Mouse (Mus musculus) liver, postnatal 0 days (tissue): ENCODE measurements around the gene Smyd3. TPM values are rescaled to one million over a fixed set of nuclear protein-coding genes. Genes with fewer than 3 reads are reported as not detected.

ENCODE experiments used
- ATAC-seq: fragments of 200-750 bp; cut with Nextera tagmentation; 2 replicates; pipeline ENCODE4 v1.8.0; 2017; ENCODE audit warnings: mild to moderate bottlenecking, moderate library complexity
- DNase-seq: peaks from one replicate; pipeline ENCODE4 v3.0.0-alpha.2; 2016
- H3K27ac ChIP-seq: fragments of 300-500 bp; sonication (generic); 2 replicates; pipeline ENCODE4 v1.5.1; 2014; ENCODE audit warnings: antibody characterized with exemption, moderate library complexity, mild to moderate bottlenecking, low read depth
- H3K27me3 ChIP-seq: fragments of 300-500 bp; sonication (generic); 2 replicates; pipeline ENCODE4 v1.6.1; 2014; ENCODE audit warnings: low read length, control low read depth, mixed read lengths; ENCODE audit not compliant: insufficient read depth
- H3K36me3 ChIP-seq: fragments of 300-500 bp; sonication (generic); replicated peaks from 2 replicates; pipeline ENCODE4 v1.6.1; 2014; ENCODE audit warnings: mild to moderate bottlenecking, control low read depth, low read length, moderate library complexity, mixed read lengths; ENCODE audit not compliant: insufficient read depth
- H3K4me1 ChIP-seq: fragments of 300-500 bp; sonication (generic); 2 replicates; pipeline ENCODE4 v1.6.1; 2014; ENCODE audit warnings: antibody characterized with exemption, mild to moderate bottlenecking, control low read depth; ENCODE audit not compliant: insufficient read depth
- H3K4me2 ChIP-seq: fragments of 300-500 bp; sonication (generic); 2 replicates; pipeline ENCODE4 v1.6.1; 2014; ENCODE audit warnings: low read depth, mild to moderate bottlenecking, low read length, moderate library complexity, mixed read lengths
- H3K4me3 ChIP-seq: fragments of 300-500 bp; sonication (generic); 2 replicates; pipeline ENCODE4 v1.5.1; 2014; ENCODE audit warnings: low read depth, low read length
- H3K9ac ChIP-seq: fragments of 300-500 bp; sonication (generic); replicated peaks from 2 replicates; pipeline ENCODE4 v1.6.1; 2014; ENCODE audit warnings: mild to moderate bottlenecking, moderate library complexity
- H3K9me3 ChIP-seq: fragments of 300-500 bp; sonication (generic); 2 replicates; pipeline ENCODE4 v1.6.1; 2016; ENCODE audit warnings: mild to moderate bottlenecking, control low read depth, low read length, mixed read lengths
- CTCF ChIP-seq: sonication (generic); IDR thresholded peaks from 2 replicates; pipeline ENCODE4 v1.5.1; 2016; ENCODE audit warnings: antibody characterized with exemption, low read depth
- EP300 ChIP-seq: IDR thresholded peaks from 2 replicates; pipeline ENCODE4 v1.6.1; 2016; ENCODE audit warnings: antibody characterized with exemption, low read depth, mild to moderate bottlenecking
- WGBS: fragments of 180-500 bp; shearing (Covaris S2); extraction: QIAGEN DNeasy Blood & Tissue Kit; methylation state at CpG from one replicate; pipeline ENCODE4 v1.1.7; 2014; ENCODE audit not compliant: insufficient replicate concordance; 5-methylcytosine and 5-hydroxymethylcytosine counted together
- polyA plus RNA-seq: library from polyadenylated mRNA; unstranded; fragments of >200 nt; fragmentation: Nextera tagmentation; extraction: Ambion mirVana; gene quantifications from 2 replicates; pipeline ENCODE4 v1.2.1, GENCODE M21; 2015

The Smyd3 gene
- polyA plus RNA-seq, 1 experiment from 2014 or later, result 5.1 TPM

DNA sequence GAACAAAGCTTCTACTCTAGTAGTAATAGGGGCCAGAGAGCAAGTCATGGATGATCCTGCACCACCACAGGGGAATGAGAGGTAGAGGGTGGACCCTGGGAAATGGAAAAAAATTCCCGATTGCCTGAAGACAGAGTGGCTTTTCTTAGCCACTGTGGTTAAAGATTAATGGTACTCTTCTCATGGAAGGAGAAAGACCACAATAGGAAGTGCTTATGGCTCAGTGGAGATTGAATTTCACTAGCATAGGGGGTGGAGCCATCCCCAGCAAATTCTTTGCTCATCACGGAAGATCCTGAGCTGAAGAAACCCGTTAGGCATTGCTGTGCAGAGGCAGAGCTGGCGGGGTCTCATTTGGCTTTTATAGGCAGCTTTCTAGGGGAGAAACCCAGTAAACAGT lies 520.0 kb downstream of the Smyd3 start:
- DNase-seq (no peak), ATAC-seq (no peak)
- Histone ChIP-seq H3K27me3 (no peaks in the 10 kb centered on the region), H3K9me3 (no peaks in the 10 kb centered on the region), H3K4me1 (no peaks in the 10 kb centered on the region), H3K27ac (no peak overlapping the region), H3K4me3 (no peak overlapping the region), H3K9ac (no peak overlapping the region), H3K36me3 (no peaks in the 10 kb centered on the region), H3K4me2 (no peak overlapping the region)
- 30% methylated on average over 4 of the region's 4 CpGs for WGBS
- TF ChIP-seq EP300 (no peak), CTCF (no peak)

DNA sequence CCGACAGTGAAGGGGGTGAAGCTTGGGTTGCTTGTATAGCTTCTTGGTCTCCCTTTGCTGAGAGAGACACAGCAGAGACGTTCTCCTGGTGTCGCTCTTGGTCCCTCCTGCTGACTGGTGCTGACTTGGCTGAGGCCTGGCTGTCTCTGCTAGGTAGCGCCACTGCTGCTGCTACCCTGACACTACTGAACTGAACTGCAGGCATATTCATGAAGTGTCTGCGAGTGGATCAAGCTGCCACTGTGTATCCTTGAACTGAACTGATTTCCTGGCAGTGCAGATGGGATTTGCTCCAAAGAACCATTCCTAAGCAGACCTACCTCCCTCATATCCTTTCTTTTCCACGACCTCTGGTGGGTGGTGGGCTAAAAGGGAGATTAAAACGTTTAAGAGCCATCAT lies 523.6 kb downstream of the Smyd3 start:
- Histone ChIP-seq H3K4me2 (no peak overlapping the region), H3K36me3 (no peaks in the 10 kb centered on the region), H3K4me3 (no peak overlapping the region), H3K9me3 (no peaks in the 10 kb centered on the region), H3K27me3 (no peaks in the 10 kb centered on the region), H3K9ac (no peak overlapping the region), H3K27ac (no peak overlapping the region), H3K4me1 (no peaks in the 10 kb centered on the region)
- TF ChIP-seq CTCF, result no peak
- no peak for TF ChIP-seq EP300
- WGBS, result 77% methylated on average over 7 of the region's 7 CpGs
- DNase-seq, result no peak
- no peak for ATAC-seq

DNA sequence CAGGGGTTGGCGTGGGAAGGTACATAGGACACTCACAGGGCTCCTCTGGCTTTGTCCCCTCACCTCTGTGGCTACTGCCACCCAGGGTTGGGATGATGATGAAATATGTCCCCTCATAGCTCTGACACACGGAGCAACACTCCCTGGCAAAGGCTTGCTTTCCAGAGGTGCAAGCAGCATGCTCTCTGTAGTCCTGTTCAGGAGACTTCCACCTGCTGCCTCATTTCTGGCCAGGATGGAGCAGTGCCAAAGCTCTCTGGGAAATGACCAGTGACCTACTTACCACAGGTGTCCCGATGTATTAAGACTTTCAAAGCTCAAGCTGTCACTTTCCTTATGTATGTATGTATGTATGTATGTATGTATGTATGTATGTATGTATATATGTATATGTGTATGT lies 525.3 kb downstream of the Smyd3 start:
- 73% methylated on average over 3 of the region's 3 CpGs for WGBS
- no peak for ATAC-seq

DNA sequence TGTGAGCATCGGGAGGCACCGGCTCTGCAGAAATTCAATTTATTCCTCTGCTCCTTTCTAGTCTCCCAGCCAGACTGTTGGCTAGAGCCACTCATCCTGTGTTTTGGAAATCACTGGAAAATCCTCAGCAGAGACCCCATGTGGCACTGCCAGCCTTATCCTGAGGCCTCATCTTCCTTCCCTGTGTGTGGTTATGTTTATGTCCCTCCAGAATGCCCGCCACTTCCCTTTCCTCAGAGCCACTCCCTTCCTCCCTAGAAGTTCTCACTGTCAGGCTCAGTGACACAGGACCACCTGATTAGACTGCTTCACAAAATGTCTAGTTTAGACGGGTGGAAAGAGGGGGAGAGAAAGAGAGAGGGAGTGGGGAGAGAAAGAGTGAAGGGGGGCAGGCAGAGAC lies 526.4 kb downstream of the Smyd3 start:
- DNase-seq (no peak), ATAC-seq (no peak)
- no peak for TF ChIP-seq CTCF
- no peak for TF ChIP-seq EP300
- 36% methylated on average over 4 of the region's 4 CpGs for WGBS
- Histone ChIP-seq H3K4me3 (no peak overlapping the region), H3K9ac (no peak overlapping the region), H3K27ac (no peak overlapping the region), H3K36me3 (no peaks in the 10 kb centered on the region), H3K9me3 (no peaks in the 10 kb centered on the region), H3K27me3 (no peaks in the 10 kb centered on the region), H3K4me1 (no peaks in the 10 kb centered on the region), H3K4me2 (no peak overlapping the region)

More for the DNA sequence above, 525.3 kb downstream of the Smyd3 start:
- H3K4me3 ChIP-seq, result no peak overlapping the region
- H3K9me3 ChIP-seq, result no peaks in the 10 kb centered on the region
- no peak for DNase-seq
- no peaks in the 10 kb centered on the region for H3K27me3 ChIP-seq
- H3K36me3 ChIP-seq, result no peaks in the 10 kb centered on the region
- no peaks in the 10 kb centered on the region for H3K4me1 ChIP-seq
- no peak for TF ChIP-seq EP300
- no peak for TF ChIP-seq CTCF
- no peak overlapping the region for H3K27ac ChIP-seq
- no peak overlapping the region for H3K4me2 ChIP-seq
- H3K9ac ChIP-seq, result no peak overlapping the region

DNA sequence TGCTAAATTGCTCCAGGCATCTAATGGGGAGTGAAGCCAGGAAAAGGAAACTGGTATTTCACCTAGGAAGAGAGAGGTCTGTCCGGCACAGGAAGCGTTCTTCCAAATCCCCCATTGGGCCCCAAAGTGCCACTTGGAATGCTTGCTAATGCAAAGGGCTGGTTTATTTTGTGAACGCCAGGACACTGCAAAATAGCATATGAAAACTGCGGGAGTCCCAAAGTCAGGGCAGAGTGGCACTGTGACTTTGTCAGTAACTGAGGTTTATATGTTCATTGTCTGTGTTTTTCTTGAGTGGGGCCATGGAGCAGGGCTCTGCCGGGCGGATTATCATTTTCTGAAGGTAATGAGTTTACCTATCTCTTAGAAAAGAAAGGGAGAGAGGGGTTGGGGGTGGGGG lies 526.8 kb downstream of the Smyd3 start:
- no peak overlapping the region for H3K9ac ChIP-seq
- DNase-seq (no peak), ATAC-seq (no peak)
- no peaks in the 10 kb centered on the region for H3K36me3 ChIP-seq
- no peaks in the 10 kb centered on the region for H3K9me3 ChIP-seq
- WGBS, result 74% methylated on average over 6 of the region's 6 CpGs
- no peak overlapping the region for H3K4me3 ChIP-seq
- H3K4me2 ChIP-seq, result no peak overlapping the region
- no peaks in the 10 kb centered on the region for H3K27me3 ChIP-seq
- no peak overlapping the region for H3K27ac ChIP-seq
- H3K4me1 ChIP-seq, result no peaks in the 10 kb centered on the region
- TF ChIP-seq CTCF, result no peak
- no peak for TF ChIP-seq EP300

DNA sequence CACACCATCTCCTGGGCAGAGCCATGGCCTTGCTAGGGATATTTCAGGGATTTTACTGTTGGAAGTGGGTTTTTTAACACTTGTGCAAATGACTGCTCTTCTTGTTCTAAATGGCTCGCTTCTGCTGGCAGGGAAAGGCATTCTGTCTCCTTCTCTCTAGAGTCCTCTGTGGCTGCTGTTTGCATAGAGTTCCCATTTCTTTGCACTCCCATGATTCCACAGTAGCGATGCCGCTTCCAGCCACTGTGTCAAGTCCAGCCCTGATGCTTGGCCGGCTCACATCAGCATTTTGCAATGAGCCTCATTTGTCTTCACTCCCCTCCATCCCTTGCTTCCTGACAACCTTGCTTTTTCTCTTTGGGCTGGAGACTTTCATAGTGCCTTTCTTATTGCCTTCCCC lies 528.4 kb downstream of the Smyd3 start:
- Histone ChIP-seq H3K27me3 (no peaks in the 10 kb centered on the region), H3K4me2 (no peak overlapping the region), H3K4me1 (no peaks in the 10 kb centered on the region), H3K27ac (no peak overlapping the region), H3K9ac (no peak overlapping the region), H3K4me3 (no peak overlapping the region), H3K36me3 (no peaks in the 10 kb centered on the region), H3K9me3 (no peaks in the 10 kb centered on the region)
- DNase-seq (no peak), ATAC-seq (no peak)
- TF ChIP-seq CTCF, result no peak
- 77% methylated on average over 4 of the region's 4 CpGs for WGBS

DNA sequence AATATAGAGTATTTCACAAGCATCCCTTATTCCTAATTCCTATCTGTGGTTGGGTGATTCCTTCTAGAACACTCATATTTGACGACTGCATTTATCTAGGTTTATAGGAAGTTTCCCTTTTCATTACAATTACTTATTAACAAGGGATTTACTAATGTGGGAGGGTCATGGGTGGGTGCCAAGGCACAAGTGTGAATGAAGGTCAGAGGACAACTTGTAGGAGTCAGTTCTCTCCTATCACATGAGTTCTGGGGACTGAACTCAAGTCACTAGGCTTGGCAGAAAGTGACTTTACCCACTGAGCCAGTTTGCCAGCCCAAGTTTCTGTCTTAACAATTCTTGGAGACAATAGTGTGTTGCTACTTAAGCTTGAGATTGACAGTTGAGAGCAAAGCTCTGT lies 529.7 kb downstream of the Smyd3 start:
- Histone ChIP-seq H3K4me3 (no peak overlapping the region), H3K9ac (no peak overlapping the region), H3K36me3 (no peaks in the 10 kb centered on the region), H3K4me1 (no peaks in the 10 kb centered on the region), H3K27ac (no peak overlapping the region), H3K27me3 (no peaks in the 10 kb centered on the region), H3K9me3 (no peaks in the 10 kb centered on the region), H3K4me2 (no peak overlapping the region)
- 56% methylated on average over 1 of the region's 1 CpGs for WGBS
- ATAC-seq (no peak), DNase-seq (peak; percentile 34)
- TF ChIP-seq CTCF, result no peak
- no peak for TF ChIP-seq EP300
